Mouse (Mus musculus) urinary bladder, postnatal 4 days (tissue): ENCODE measurements at regions not wholly inside any gene's neighbourhood (a gene's known extent, or its start where the extent isn't known, plus 50 kb on each side); places are given as distances from the start of the nearest gene placed in this dataset.

Source experiments
- DNase-seq, 2 experiments: peaks; one replicate each; pipeline ENCODE4 v3.0.0; 2021 to 2022; ENCODE audit warnings: low spot score in 2 of 2

DNA sequence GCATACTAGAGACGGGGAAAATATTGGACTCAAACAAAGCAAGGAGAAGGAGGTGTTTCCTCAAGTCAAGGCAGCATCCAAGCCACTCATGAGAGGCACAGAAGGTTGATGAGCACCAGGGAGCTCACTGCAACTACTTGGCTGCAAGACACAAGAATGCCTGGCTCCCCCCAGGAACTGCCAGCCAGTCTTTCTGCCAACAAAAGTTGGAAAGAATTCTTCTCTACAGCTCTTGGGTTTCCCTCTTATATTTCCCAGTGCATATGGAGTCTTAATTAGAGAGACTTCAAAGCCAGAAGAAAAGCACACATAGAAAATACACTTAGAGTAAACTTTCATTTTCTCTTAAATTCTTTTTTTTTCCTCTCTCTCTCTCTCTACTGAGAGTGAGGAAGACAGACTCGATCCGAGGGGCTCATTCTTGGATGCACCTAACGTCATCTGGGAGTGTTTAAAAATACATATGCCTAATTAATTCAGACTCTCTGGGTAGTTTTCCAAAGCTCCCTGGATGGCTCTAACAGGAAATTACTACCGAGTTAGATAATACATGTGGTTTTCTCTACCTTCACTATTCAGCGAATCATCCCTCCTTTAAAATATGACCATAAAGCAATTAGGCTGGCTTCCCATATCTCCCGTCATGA lies 222.7 kb downstream of the Fam84b start:
- no peak for DNase-seq

DNA sequence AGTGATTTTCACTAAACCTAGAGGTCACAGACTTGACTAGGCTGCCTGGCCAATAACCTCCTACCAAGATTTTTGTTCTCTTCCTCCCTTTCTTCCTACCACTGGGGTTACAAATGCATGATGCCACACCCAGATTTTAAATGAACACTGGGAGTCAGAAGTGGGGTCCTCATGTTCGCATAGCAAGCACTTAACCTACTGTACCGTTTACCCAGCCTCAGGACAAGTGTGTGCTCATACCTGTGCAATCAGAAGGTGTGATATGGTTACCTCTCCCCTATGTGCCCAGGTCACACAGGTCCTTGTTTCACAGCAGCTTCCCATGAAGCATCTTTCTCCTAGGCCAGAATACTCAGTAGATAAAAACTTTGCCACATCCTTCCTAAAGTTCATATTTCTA lies 234.8 kb downstream of the Fam84b start:
- DNase-seq = no peak

GRCm38 (mm10) chr15:60617371-60617770 lies 236.2 kb downstream of the Fam84b start:
- no peak for DNase-seq

DNA sequence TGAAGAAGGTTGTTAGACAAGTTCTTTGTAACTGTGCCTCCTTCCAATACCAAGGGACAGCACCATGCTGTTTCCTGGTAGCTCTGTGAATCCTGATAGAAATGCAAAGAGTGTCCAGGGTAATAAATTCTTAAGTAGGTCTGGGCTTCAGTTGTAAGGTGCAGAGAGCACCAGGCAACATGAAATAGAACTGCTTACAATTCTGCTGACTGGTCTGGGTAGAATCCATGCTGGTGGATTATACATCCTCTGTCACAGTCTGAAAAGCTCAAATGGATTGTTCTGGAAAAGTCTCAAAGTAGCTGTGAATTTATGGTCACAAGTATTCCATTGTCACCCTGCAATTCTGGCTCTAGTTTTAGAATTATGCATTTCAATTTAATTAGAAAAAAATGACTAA lies 251.7 kb downstream of the Fam84b start:
- no peak for DNase-seq

- DNase-seq = no peak
Observed at GRCm38 (mm10) chr15:60577084-60577483, 276.5 kb downstream of the Fam84b start.

DNA sequence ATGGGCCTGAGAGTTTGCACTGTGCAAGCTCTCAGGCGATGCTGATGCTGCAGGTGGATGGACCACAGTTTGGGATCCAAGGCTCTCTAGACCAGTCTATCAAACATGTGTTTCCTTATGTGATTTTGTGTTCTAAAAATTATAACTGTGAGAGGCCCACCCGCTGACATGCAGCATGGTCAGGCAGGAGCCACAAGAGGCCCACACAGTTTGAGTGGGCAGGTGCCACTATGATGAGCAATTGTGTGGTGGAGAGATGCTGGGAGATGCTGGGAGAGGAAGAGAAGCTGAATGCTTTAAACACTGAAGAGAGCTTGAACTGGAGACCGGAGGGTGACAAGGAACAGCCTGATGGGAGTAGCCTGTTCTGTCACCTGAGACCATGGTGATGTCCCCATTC lies 287.3 kb downstream of the Fam84b start:
- DNase-seq = no peak

- DNase-seq = no peak
Observed at GRCm38 (mm10) chr15:60565017-60565416, 288.6 kb downstream of the Fam84b start.

- DNase-seq = no peak
Observed at GRCm38 (mm10) chr15:60560641-60561040, 292.9 kb downstream of the Fam84b start.

- no peak for DNase-seq
Observed at GRCm38 (mm10) chr15:60555691-60556090, 297.9 kb downstream of the Fam84b start.

DNA sequence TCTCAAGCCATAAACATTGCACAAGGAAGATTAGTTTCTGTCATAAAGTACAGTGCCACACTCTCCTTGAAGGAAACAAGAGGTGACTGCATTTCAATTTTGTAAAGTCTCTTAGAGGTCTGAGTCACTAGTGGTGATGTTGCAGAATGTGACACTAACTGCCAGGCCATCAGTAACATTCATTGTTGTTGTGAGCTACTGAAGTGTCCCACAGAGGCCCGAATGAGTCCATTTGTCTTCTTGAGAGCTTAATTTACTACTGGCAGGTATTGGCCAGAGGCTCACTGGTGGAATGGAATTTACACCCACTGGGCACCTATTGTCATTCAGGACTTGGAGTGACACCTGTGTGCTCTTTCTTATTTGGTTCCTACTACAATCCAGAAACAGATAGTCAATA lies 299.0 kb downstream of the Fam84b start:
- no peak for DNase-seq

GRCm38 (mm10) chr15:60548045-60548444 lies 305.5 kb downstream of the Fam84b start:
- DNase-seq = no peak

GRCm38 (mm10) chr15:60537191-60537590 lies 316.4 kb downstream of the Fam84b start:
- DNase-seq = no peak

- DNase-seq = no peak
Observed at GRCm38 (mm10) chr15:60534701-60535100, 318.9 kb downstream of the Fam84b start.

DNA sequence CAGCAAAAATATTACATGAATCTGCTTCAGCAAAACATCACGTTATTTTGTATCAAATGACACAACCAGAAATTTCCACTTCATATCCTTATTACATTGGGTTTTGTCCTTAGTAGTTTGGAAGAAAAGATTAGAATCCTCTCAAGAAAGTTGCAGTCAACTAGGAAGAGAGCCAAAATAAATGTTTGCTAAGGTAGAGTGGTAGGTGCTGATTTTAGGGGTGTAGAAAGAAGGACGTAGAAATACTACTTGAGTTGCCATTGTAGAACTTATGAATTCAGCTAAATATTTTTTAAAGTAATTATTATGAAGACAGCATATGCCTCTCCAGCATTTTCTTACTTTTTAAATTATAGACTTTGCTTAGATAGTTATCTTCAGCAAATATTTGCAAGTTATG lies 336.8 kb downstream of the Fam84b start:
- DNase-seq = no peak

DNA sequence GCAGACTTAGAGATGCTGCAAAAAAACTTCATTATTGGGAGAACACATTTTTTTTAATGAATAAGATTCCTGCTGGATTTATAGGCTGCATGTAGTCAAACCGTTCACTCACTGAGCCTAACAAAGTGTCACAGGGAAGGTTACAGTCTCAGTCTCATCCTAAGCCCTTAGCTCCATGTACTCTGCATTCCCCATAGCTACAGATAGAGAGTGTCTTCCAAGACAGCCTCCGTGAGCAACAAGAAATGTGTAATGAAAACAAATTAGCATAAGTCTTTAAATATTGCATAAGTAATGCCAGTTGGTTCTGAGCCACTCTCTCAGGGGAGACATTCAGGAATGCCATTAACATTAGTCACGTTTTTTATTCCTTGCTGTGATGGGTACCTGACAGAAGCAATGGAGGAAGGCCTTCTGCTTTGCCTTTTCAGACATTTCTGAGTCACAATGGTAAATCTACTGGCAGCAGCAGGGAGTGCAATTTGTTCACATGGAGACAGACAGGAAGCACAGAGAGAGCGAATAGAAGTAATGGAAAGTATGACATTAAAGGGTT lies 376.7 kb downstream of the Fam84b start:
- no peak for DNase-seq

DNA sequence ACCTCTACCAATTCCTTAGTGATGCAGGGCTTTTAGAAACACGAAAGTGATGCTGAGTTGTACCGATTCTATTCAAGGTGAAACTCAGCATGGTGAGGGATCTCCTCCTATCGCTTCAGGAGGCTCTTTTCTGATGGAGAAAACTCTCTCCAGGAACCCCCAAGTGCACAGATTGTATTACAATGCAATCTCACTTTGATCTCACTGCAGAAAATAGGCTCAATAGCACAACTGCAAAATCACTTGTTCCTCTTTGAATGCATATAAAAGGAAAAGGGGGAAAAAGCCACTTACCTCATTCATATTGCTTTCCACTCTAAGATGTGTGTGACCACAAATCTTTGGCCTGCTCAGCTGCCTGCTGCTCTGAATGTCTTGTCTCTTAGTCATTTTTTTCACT lies 378.5 kb downstream of the Fam84b start:
- no peak for DNase-seq

DNA sequence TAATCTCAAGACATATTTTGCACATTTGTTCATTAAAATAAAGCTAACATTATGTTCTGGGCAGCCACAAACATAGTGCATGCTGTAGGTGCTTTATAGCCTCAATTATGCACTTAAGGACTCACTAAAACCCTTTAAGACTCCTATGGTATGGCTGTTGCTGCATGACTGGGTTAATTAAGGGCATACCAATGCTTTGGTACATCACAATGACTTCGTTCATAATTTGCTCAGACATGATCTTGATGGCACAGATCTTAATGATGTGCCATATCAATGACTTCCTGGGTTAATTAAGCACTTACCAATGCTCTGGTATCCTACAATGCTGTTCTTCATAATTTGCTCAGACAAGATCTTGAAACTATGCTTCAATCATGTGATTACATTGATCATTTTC lies 415.5 kb upstream of the 4933412E24Rik start:
- DNase-seq = no peak

GRCm38 (mm10) chr15:60419081-60419480 lies 402.7 kb upstream of the 4933412E24Rik start:
- DNase-seq = no peak

DNA sequence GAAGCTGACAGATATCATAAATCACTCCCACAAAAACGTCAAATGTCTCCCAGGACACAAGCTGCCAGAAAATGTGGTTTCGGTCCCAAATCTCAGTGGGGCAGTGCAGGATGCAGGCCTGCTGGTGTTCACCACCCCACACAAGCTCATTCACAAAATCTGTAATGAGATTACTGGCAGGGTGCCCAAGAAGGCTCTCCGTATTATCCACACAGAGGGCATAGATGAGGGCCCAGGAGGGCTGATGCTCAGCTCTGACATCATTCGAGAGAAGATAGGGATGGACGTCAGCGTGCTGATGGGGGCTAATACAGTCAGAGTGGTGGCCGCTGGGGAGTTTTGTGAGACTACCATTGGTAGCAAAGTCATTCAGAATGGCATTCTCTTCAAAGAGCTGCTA lies 375.9 kb upstream of the 4933412E24Rik start:
- DNase-seq = no peak

DNA sequence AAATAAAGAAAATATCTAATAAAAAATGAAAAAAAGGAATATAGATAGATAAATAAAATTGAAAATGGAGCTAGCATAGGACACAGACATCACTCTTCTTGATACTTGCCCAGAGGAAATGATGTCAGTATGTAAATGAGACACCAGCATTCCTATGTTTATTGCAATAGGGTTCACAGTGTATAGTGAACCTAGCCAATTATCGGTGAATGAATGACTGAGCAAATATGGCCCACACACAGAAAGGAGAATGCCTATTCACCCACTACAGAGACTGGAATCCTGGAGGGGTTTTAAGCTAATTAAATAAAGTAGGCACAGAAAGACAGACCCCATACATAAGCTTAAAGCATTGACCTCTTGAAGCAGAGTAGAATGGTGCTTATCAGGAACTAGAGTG lies 373.9 kb upstream of the 4933412E24Rik start:
- no peak for DNase-seq

- no peak for DNase-seq
Observed at GRCm38 (mm10) chr15:60387962-60388361, 371.5 kb upstream of the 4933412E24Rik start.
